Mouse (Mus musculus) erythroid progenitor cell, adult 5-6 weeks (primary cell): Measurements from ENCODE around the gene Mxi1. TPM values are rescaled to one million over a fixed set of nuclear protein-coding genes. Genes with fewer than 3 reads are reported as not detected.
"Not testable (repeated sequence)": the region's sequence is repeated elsewhere in the genome, so short reads cannot be mapped to it uniquely, and the experiment has no call there.

Experiments
- ATAC-seq: replicated peaks from 2 replicates; pipeline ENCODE4 v1.8.0; 2016; ENCODE audit warnings: moderate number of reproducible peaks, mild to moderate bottlenecking, moderate TSS enrichment, inconsistent platforms; ENCODE audit not compliant: poor library complexity, low FRiP score, severe bottlenecking
- total RNA-seq, 2 experiments: library from RNA; stranded (forward) in 1 of 2; stranded (reverse) in 1 of 2; fragments of 150-400 nt in 1 of 2; fragments of 186-747, 209-891 nt in 1 of 2; gene quantifications; 2 replicates each; pipeline versions ENCODE4 v1.2.3 to v1.2.4; 2015 to 2017; ENCODE audit warnings: low replicate concordance in 2 of 2

Gene Mxi1
- total RNA-seq, 2 experiments from 2014 or later, result 96.0 to 167 TPM

DNA sequence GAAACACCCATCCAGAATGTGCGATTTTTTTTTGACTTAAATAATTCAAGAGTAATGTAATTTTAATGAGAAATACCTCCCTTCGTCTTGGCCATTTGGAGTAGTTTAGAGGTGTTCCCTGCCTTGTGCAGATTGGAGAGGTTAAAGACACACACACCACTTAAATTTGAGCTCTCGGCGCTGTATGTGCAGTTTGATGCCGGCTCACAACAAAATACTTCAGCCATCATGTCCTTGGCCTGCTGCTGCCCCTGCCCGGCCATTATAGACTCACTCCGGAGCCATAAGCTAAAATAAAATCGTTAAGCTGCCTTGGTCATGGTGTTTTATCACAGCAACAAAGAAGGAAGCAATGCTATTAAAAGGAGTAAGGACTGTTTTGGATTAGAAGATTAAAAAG is 81.1 kb downstream of the Mxi1 start:
- ATAC-seq, result no peak

DNA sequence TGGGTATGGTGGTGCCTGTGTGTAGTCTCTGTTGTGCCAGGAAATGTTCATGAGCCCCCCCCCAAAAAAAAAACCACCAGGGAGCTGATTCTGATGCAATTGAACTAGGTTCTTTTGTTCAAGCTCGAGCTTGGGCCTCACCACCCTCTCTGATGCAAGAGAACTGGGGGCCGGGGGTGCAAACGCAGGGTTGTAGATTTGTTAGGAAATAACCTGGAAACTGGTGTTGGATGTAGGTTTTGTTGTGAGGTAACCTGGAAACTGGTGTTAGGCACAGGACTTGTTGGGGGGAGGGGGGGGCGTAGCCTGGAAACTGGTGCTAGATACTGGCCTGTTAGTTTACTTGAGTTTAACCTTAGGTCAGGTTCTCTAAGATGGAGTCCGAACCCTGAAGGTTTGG is 81.5 kb downstream of the Mxi1 start:
- ATAC-seq, result no peak

DNA sequence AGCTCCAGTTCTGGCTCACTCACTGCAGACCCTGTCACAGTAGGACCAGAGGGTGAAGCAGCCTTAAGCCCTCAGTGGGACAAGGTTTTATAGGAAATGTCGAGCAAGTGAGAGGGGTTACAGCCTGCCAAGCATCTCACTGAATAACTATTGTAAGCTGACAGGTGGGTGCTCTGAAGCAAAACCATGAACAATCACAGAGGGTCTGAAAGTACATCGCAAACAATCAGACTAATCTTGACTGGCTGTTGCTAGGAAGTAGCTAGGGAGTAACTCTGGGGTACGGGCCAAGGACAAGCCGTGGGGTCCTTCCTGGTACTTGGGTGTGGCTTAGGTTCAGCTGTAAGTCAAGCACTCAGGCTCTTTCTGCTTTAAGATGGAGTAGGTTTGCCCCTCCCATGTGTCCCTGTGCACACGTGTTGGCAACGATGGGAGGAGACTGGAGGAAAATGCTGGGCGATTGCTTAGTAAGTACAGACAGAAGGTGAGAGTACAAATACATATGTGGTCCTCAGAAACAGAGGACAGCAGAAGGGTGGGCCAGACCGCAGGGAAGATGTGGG is 82.5 kb downstream of the Mxi1 start:
- ATAC-seq, result no peak

DNA sequence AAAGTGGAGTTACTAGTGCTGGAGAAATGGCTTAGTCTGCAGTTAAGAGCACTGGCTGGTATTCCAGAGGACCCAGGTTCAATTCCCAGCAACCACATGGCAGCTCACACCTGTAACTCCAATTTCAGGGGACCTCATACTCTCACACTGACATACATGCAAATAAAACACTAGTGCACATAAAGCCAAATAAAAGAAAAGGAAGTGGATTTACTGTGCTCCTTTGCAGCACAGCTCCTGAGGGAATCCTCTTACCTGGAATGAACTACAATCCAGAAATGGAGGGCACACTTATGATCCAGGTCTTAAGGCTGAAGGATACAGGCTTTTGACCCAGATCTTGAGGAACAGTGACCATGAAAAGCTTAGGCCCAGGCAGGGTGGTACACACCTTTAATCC is 83.3 kb downstream of the Mxi1 start:
- no peak for ATAC-seq

DNA sequence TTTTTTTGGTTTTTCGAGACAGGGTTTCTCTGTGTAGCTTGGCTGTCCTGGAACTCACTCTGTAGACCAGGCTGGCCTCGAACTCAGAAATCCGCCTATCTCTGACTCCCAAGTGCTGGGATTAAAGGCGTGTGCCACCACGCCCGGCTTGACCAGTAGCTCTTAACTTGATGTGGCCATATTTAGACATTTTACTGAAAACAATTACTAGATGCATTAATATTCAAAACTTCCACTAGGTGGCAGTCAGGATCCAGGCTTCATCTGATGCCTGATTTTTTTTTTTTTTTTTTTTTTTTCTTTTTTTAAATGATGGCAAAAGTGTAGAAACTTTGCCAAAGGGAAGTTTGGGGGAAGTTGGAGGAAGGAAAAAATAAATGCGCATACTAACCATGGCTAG is 84.2 kb downstream of the Mxi1 start:
- no peak for ATAC-seq

DNA sequence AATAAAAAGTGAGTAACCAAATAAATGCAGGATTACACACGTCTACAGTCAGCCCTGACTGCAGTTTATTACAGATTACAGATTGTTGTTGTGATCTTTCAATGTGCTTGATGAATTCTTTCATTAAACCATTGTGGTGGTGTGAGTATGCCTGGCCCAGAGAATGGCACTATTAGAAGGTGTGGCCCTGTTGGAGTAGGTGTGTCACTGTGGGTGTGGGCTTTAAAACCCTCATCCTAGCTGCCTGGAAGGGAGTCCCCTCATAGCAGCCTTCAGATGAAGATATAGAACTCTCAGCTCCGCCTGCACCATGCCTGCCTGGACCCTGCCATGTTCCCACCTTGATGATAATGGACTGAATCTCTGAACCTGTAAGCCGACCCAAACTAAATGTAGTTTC is 84.6 kb downstream of the Mxi1 start:
- ATAC-seq, result not testable (repeated sequence)

DNA sequence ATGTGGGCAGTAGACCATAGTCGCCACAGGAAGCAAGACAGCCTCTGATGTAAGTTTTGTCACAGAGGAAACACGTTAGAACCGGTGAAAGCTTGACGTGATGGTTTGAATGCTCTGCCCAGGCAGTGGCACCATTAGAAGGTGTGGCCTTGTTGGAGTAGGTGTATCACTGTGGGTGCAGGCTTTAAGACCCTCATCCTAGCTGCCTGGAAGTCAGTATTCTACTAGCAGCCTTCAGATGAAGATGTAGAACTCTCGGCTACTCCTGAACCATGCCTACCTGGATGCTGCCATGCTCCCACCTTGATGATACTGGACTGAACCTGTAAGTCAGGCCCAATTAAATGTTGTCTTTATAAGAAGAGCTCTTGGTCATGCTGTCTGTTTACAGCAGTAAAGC is 85.5 kb downstream of the Mxi1 start:
- ATAC-seq, result not testable (repeated sequence)

DNA sequence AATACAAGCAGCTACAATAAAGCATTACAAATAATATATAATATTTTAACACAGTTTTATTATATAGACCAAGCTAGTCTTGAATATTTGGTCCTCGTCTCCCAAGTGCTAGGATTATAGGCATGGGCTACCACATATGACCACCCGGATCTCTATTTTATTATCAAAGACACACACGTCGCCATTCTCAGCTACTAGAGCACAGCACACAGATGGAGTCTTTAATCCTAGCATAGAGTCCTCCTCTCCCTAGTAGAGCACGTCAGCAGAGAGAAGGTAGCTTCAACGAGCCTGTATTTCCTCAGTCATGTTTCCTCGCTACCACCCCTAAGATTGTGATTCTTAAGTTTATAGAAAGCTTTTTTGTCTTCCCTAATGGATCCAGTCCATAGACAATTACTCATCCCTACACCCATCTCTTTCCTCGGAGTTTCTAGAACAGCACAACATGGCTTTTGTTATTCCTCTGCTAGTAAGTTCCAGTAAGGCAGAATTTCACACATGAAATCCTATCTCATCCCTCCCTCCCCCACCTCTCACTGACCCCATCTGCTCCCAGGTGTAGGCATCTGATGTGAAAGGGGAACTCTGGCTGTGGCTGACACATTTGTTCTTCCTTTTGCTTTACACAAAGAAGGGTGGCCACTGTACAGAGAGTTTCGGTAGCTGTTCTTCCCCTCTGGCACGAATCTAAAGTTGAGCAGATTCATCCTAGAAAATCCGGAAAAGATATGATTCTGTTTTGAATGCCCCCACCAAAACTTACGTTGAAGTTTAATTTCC is 87.3 kb downstream of the Mxi1 start:
- ATAC-seq, result no peak

DNA sequence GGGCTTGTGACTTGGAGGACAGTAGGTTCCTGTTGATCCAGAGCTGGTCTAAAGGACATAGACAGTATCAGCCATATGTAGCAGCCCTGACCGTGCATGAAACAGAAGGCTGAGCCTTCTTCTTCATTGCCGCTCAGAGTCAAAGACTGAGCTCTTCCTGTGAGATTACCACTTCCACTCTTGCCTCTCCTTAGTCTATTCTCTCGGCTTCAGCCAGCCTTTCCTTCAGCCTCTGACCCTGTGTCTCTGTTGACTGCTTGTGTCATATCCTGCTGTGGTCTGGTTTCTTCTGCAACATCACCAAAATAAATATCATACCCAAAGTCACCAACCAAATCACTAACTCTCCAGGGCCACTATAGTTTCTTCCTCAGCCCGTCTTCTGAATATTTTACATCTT is 88.9 kb downstream of the Mxi1 start:
- no peak for ATAC-seq

DNA sequence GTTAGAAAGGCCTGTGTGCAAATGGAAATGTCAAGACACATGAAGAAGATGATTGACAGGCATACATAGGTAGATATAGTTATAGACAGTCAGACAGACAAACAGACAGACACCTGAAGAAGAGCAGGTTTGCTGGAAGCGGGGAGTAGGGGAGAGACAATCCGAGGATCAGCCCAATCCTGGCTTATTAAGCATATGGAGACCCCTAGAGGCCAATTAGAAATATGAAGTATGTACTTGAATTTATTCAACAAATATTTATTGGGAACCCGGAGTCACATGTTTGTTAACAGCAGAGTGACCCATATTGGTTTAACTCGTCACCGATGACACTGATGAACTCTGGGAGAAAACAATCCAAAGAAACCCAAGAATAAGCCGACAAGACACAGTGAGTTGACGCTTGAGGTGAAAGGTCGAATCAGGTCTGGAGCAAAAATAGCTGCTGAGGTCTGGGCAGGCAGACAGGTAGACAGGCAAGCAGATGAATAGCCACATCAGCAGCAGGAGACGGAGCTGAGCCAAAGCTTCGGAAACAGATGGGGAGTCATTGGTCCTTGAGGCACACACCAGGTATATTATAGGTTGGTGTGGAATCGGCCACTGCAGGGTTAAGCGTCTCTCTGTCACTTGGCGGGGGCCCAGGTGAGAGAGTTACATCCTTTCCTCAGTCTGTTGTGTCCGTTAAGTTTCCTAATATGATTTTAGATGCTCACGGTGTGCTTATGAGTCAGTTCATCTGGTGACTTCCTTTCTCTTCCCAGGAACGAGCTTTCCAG is 90.2 kb downstream of the Mxi1 start:
- no peak for ATAC-seq

DNA sequence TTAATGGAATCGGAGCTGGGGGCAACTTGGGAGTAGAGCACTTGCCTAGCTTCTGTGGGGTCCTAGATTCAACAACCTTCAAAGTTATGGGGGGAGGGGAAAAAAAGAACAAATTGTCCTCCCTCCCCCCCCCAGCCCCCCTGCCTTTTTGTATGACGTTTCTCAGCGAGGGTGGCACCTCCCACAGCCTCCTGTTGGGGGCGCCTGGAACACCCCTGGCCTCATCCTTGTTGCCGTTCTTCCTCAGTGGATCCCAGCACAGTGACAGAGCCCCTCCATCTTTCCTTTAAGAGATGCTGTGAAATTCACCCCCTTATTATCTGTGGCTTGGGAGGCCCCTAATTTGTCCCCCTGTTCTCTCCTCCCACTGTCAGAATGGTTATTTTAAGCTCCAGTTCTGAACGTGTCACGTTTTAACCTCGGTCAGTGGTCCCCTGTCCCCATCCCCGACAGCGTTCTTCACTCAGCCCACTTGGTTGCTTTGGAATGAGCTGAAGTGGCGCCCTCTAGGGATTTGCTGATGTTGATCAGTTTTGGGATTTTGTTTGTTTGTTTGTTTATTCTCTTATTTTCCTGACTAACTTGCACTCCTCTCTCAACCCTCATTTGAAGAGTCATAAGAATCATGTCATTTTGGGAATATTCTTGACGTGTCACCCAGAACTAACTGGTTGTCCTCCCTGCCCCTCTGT is 92.6 kb downstream of the Mxi1 start:
- no peak for ATAC-seq

DNA sequence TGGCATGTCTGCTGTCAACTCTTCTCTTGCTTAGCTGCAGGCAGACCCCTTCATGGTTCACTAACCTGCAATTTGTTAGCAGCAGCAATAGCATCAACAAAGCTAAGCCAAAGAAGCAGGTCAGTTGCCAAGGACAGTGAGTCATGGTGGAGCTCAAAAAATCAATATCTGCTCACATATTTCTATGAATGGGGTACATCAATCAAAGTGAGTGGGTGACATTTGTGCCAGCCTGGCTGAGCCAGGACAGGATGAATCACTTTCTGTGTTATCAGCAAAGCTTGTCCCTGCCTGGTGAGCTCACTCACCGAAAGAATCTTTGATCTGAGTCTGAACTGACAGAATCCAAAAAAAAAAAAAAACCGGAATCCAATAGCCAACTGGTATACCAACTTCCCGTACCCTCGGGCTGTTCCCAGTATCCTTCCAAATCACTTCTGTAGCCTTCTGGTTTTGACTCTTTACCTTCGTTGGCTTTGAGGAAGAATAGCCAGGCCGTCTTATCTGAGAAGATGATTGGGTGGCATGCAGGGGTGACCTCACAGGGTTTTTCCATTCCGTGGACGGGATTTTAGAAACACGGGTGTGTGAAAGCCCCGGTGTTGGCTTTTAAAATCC is 94.0 kb downstream of the Mxi1 start:
- ATAC-seq, result no peak

DNA sequence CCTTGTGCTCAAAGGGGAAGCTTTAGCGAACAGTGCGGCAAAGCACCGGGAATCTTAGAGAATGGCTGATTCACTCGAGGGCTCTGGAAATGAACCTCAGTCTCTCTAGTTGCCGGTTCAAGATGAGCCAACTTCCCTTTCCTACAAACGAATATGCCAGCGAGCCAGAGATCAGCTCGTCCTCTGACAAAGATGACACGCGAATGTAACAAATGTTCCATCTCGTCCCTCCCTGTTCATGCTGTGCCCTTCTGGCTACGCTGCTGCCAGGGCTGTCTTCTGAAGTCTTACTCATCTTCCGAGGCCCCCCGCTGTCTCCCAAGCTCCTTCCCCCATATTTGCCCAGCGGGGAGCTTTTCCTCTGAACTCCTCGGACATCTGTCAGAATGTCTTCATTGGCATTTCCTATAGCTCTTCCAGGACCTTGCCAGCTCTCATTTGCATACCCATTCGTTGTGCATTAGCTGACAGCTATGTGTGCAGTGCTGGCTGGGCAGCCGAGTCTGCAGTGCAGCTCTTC is 94.6 kb downstream of the Mxi1 start:
- no peak for ATAC-seq

DNA sequence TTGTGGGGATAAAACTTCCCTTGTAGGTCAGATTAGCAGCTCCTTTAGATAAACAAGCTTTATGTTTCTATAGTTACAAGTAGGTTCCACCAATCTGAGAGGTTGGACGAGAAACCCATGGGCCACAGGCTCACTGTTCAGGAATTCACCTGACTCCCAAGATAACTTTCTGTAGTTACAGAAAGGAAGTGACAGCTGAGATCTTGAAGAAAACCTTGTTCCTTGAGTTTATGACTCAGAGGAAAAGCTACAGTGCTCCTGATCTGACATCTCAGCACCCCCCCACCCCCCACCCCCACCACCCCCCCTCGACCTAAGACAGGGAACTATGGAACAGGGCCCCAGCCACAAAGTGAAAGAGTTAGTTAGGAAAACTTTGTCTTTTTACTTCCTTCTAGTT is 95.5 kb downstream of the Mxi1 start:
- no peak for ATAC-seq

DNA sequence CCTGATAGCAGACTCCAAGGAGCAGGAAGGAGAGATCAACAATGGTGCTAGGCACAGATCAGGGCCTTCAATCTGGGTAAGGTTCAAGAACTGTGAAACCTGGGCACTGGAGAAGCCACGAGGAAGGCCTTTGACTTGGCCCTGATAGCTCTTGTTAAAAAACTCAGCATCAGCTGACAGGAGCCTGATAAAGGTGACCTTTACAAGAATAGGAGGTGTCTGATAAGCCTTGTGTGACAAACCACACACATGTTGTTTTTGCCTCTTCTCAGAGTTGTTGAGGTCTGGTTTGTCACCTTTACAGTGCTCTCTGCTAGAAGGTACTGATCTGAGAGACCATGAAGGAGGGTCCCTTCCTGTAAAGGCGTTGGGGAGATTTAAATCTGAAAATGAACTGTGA is 97.0 kb downstream of the Mxi1 start:
- ATAC-seq, result no peak

DNA sequence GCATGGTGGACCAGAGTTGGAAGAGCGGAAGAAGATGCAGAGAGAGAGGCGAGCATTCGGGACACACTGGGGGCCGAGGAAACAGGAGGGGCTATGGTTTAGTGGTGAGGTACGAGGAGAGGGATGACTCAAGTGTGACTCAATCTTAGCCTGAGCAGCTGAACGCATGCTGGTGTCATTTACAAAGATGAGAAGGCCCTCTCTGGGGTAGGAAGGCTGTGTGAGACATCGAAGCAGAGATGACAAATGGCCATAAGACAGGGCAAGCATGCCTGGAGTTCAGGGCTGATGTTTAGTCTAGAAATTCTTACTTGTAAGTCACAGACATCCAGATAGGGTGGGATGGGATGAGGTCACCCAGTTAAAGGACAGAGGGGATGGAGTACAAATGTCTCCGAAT is 98.1 kb downstream of the Mxi1 start:
- no peak for ATAC-seq

DNA sequence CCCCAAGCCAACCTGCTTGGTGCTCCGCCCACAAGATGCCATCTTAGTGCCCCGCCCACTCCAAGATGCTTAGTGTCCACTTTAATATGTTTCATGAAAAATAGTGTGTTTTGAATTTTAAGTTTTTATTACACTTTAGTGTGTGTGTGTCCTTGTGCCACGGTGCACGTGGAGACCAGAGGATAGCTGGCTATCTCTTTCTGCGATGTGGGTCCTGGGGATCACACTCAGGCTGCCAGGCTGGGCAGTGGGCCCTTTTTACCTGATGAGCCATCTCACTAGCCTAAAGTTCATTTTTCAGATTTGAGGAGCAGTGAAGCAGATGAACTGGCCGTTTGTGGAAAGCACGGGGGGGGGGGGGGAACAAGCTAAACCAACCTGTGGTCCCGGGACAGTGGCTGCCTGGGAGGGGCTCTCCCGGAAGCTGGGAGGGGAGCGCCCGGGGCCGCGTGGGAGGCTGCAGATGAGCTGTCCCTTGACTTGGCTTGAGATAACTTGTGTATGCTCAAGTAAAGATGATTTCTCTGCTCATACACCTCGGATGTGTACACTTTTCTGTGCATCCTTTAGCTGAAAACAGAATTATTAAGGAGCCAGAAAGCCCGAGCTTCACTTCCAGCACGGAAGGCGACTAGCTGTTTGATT is 99.5 kb downstream of the Mxi1 start:
- no peak for ATAC-seq

DNA sequence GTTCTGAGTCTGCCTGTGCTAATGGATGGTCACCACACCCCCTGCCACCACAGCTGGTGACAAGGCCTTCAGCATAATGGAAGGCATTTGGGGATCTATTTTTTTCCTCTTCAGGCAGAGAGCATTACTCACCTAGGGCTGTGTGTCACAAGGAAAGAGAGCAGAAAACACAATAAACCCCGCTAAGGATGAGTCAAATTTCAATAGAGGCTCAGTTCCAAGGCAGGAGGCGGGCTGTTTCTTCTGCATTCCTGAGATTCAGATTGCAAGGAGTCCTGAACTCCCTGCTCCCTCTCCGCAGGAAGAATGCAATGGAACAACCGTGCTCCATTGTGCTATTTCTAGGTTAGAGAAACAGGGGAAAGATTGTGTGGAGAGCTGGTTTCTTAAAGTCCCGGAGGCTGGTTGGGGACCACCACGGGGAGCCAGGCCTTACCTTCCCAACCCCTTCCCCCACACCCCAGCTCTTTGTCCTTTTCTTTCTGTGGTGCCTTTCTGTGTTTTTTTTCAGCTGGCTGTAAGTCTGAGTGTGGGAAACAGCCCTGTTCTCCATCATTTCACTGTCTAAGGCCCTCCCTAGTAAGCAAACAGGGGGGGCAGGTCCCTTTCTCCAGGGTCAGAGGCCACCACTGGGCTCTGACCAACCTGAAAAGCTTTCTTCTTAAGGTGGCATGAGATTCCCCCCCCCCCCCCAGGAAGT is 102.0 kb downstream of the Mxi1 start:
- ATAC-seq, result no peak
